Mouse (Mus musculus) midbrain, embryonic 12.5 days (tissue): Measurements from ENCODE around the gene Ppp2r3d. TPM values are rescaled to one million over a fixed set of nuclear protein-coding genes. Genes with fewer than 3 reads are reported as not detected.

Experiments used
- polyA plus RNA-seq: library from polyadenylated mRNA; unstranded; fragments of >200 nt; fragmentation: Nextera tagmentation; extraction: Ambion mirVana; gene quantifications from 2 replicates; pipeline ENCODE4 v1.2.1, GENCODE M21; 2016

Ppp2r3d gene
- polyA plus RNA-seq, 1 experiment from 2014 or later: 195 TPM

Other genes starting within 250 kb of the Ppp2r3d start
- gene 2010315B03Rik, start 164.2 kb downstream of the Ppp2r3d start, polyA plus RNA-seq: 10.0 TPM in 2 replicates
- not detected in 2 replicates for gene Gm21836, start 16.9 kb upstream of the Ppp2r3d start, polyA plus RNA-seq